Mouse (Mus musculus): Measurements from ENCODE around the gene Kdm7a. TPM values are rescaled to one million over a fixed set of nuclear protein-coding genes. Genes with fewer than 3 reads are reported as not detected.

The Kdm7a gene
- polyA plus RNA-seq, 1 experiment = 13.1 TPM

GRCm38 (mm10) chr6:39117584-39118455 lies 88.8 kb downstream of the Kdm7a start, which contains the start of gene Parp12:
TSS of gene Parp12 (minus strand) at chr6:39118349.
- Histone ChIP-seq H3K4me1 (ENCODE audit: control insufficient read depth, insufficient read depth, low read length) (no peaks in the 10 kb centered on the region), H3K4me3 (ENCODE audit: insufficient read depth, low read length) (peak within 1 kb of the TSS; percentile 41), H3K27ac (ENCODE audit: insufficient read depth, low read length) (peak within 1 kb of the TSS; percentile 70; the same call in 1 of the 2 replicates)
- TF ChIP-seq POLR2A (IDR thresholded peaks at IDR 0.05; ENCODE audit: extremely low read depth, insufficient read depth, low read length) (no peak), CTCF (IDR thresholded peaks at IDR 0.05; ENCODE audit: extremely low read depth, insufficient read depth, low read length) (no peak)

GRCm38 (mm10) chr6:39115438-39115837 lies 91.2 kb downstream of the Kdm7a start:
- no peaks in the 10 kb centered on the region for H3K4me1 ChIP-seq (ENCODE audit: control insufficient read depth, insufficient read depth, low read length)
- H3K4me3 ChIP-seq (ENCODE audit: insufficient read depth, low read length) = no peak overlapping the region
- TF ChIP-seq CTCF (IDR thresholded peaks at IDR 0.05; ENCODE audit: extremely low read depth, insufficient read depth, low read length) (no peak), POLR2A (IDR thresholded peaks at IDR 0.05; ENCODE audit: extremely low read depth, insufficient read depth, low read length) (no peak)
- no peak overlapping the region for H3K27ac ChIP-seq (ENCODE audit: insufficient read depth, low read length)

GRCm38 (mm10) chr6:39113141-39113540 lies 93.4 kb downstream of the Kdm7a start:
- no peaks in the 10 kb centered on the region for H3K4me1 ChIP-seq (ENCODE audit: control insufficient read depth, insufficient read depth, low read length)
- no peak overlapping the region for H3K27ac ChIP-seq (ENCODE audit: insufficient read depth, low read length)
- no peak for TF ChIP-seq POLR2A (IDR thresholded peaks at IDR 0.05; ENCODE audit: extremely low read depth, insufficient read depth, low read length)
- no peak for TF ChIP-seq CTCF (IDR thresholded peaks at IDR 0.05; ENCODE audit: extremely low read depth, insufficient read depth, low read length)
- no peak overlapping the region for H3K4me3 ChIP-seq (ENCODE audit: insufficient read depth, low read length)

- Histone ChIP-seq H3K4me3 (ENCODE audit: insufficient read depth, low read length) (no peak overlapping the region), H3K27ac (ENCODE audit: insufficient read depth, low read length) (no peak overlapping the region), H3K4me1 (ENCODE audit: control insufficient read depth, insufficient read depth, low read length) (no peaks in the 10 kb centered on the region)
- TF ChIP-seq POLR2A (IDR thresholded peaks at IDR 0.05; ENCODE audit: extremely low read depth, insufficient read depth, low read length) (no peak), CTCF (IDR thresholded peaks at IDR 0.05; ENCODE audit: extremely low read depth, insufficient read depth, low read length) (no peak)
Observed at GRCm38 (mm10) chr6:39112701-39113100, 93.9 kb downstream of the Kdm7a start.

- TF ChIP-seq POLR2A (IDR thresholded peaks at IDR 0.05; ENCODE audit: extremely low read depth, insufficient read depth, low read length) = no peak
- TF ChIP-seq CTCF (IDR thresholded peaks at IDR 0.05; ENCODE audit: extremely low read depth, insufficient read depth, low read length) = peak; percentile 35; the same call in 1 of the 2 replicates
- H3K4me3 ChIP-seq (ENCODE audit: insufficient read depth, low read length) = no peak overlapping the region
- no peaks in the 10 kb centered on the region for H3K4me1 ChIP-seq (ENCODE audit: control insufficient read depth, insufficient read depth, low read length)
- no peak overlapping the region for H3K27ac ChIP-seq (ENCODE audit: insufficient read depth, low read length)
Observed at GRCm38 (mm10) chr6:39106812-39107211, 99.8 kb downstream of the Kdm7a start.

- TF ChIP-seq CTCF (IDR thresholded peaks at IDR 0.05; ENCODE audit: extremely low read depth, insufficient read depth, low read length) (no peak), POLR2A (IDR thresholded peaks at IDR 0.05; ENCODE audit: extremely low read depth, insufficient read depth, low read length) (no peak)
- Histone ChIP-seq H3K27ac (ENCODE audit: insufficient read depth, low read length) (no peak overlapping the region), H3K4me3 (ENCODE audit: insufficient read depth, low read length) (no peak overlapping the region)
Observed at GRCm38 (mm10) chr6:39104631-39105030, 102.0 kb downstream of the Kdm7a start.

More at GRCm38 (mm10) chr6:39104631-39105030, 102.0 kb downstream of the Kdm7a start:
- no peaks in the 10 kb centered on the region for H3K4me1 ChIP-seq (ENCODE audit: control insufficient read depth, insufficient read depth, low read length)

Other genes with a start within 250 kb of the Kdm7a start
- gene Parp12, start 88.4 kb downstream of the Kdm7a start, polyA plus RNA-seq (2012; rRNA removed) = 17.1 and 19.3 TPM in 2 replicates
- gene Slc37a3, start 170.9 kb upstream of the Kdm7a start, polyA plus RNA-seq (2012; rRNA removed) = 32.7 and 36.3 TPM in 2 replicates
- 0.08 TPM in 1 of 2 replicates, not detected in the other for gene Rab19, start 174.4 kb upstream of the Kdm7a start, polyA plus RNA-seq (2012; rRNA removed)
- 105 and 109 TPM in 2 replicates for gene Mkrn1, start 213.7 kb upstream of the Kdm7a start, polyA plus RNA-seq (2012; rRNA removed)